Mouse (Mus musculus) stomach, postnatal 0 days (tissue): Measurements from ENCODE around the gene Tnni2. TPM values are rescaled to one million over a fixed set of nuclear protein-coding genes. Genes with fewer than 3 reads are reported as not detected.

Source experiments
- ATAC-seq: fragments of 200-750 bp; cut with Nextera tagmentation; 2 replicates; pipeline ENCODE4 v1.8.0; 2017; ENCODE audit not compliant: low FRiP score, low TSS enrichment
- DNase-seq: peaks from one replicate; pipeline ENCODE4 v3.0.0-alpha.2; 2016; ENCODE audit warnings: low spot score
- H3K27ac ChIP-seq: fragments of 300-500 bp; sonication (generic); replicated peaks from 2 replicates; pipeline ENCODE4 v1.5.1; 2014; ENCODE audit warnings: mild to moderate bottlenecking, control low read depth
- H3K27me3 ChIP-seq: fragments of 300-500 bp; sonication (generic); 2 replicates; pipeline ENCODE4 v1.6.1; 2014; ENCODE audit warnings: low read length; ENCODE audit not compliant: control insufficient read depth, insufficient read depth
- H3K36me3 ChIP-seq: fragments of 300-500 bp; sonication (generic); 2 replicates; pipeline ENCODE4 v1.6.1; 2014; ENCODE audit warnings: low read length, mixed read lengths; ENCODE audit not compliant: control insufficient read depth, insufficient read depth
- H3K4me1 ChIP-seq: fragments of 300-500 bp; sonication (generic); replicated peaks from 2 replicates; pipeline ENCODE4 v1.6.1; 2014; ENCODE audit warnings: antibody characterized with exemption; ENCODE audit not compliant: control insufficient read depth, insufficient read depth
- H3K4me2 ChIP-seq: fragments of 300-500 bp; sonication (generic); replicated peaks from 2 replicates; pipeline ENCODE4 v1.6.1; 2014; ENCODE audit warnings: low read depth, mild to moderate bottlenecking, control low read depth, moderate library complexity
- H3K4me3 ChIP-seq: fragments of 300-500 bp; sonication (generic); 2 replicates; pipeline ENCODE4 v1.5.1; 2014; ENCODE audit warnings: low read depth, low read length, control low read depth
- H3K9ac ChIP-seq: fragments of 300-500 bp; sonication (generic); 2 replicates; pipeline ENCODE4 v1.6.1; 2014; ENCODE audit warnings: mild to moderate bottlenecking, low read length, control low read depth, mixed read lengths
- H3K9me3 ChIP-seq: fragments of 300-500 bp; sonication (generic); 2 replicates; pipeline ENCODE4 v1.6.1; 2016; ENCODE audit warnings: low read length; ENCODE audit not compliant: control insufficient read depth
- CTCF ChIP-seq: IDR thresholded peaks from 2 replicates; pipeline ENCODE4 v1.5.1; 2016; ENCODE audit warnings: antibody characterized with exemption, low read depth, mild to moderate bottlenecking, moderate library complexity
- EP300 ChIP-seq: optimal IDR thresholded peaks from 2 replicates; pipeline ENCODE3; 2016; ENCODE audit warnings: antibody characterized with exemption
- WGBS: fragments of 180-500 bp; shearing (Covaris S2); extraction: QIAGEN DNeasy Blood & Tissue Kit; methylation state at CpG from one replicate; pipeline ENCODE4 v1.1.7; 2014; 5-methylcytosine and 5-hydroxymethylcytosine counted together
- polyA plus RNA-seq: library from polyadenylated mRNA; unstranded; fragments of >200 nt; fragmentation: Nextera tagmentation; extraction: Ambion mirVana; gene quantifications from 2 replicates; pipeline ENCODE4 v1.2.1, GENCODE M21; 2015

The Tnni2 gene
- polyA plus RNA-seq, 1 experiment from 2014 or later: 19.1 TPM

DNA sequence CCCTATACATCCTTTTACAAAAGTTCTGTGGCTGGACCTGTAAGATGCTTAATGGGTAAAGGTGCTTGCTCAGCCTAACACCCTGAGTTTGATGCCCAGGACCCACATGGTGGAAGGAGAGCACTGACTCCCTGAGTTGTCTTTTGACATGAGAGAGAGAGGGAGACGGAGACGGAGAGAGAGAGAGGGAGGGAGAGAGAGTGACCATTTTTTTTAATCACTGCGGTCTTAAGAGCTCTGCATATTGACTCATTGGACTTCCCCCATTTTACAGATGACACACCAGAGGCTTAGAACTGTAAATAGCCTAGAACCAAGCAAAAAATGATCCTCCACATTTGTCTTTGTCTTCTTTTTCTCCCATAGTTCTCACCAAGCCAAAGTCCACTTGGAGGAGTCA, 46.4 kb downstream of the Tnni2 start:
- Histone ChIP-seq H3K9ac (no peak overlapping the region), H3K4me1 (peaks cover 8% of the 10 kb centered on the region), H3K4me2 (no peak overlapping the region), H3K27ac (peak overlapping the region; percentile 97), H3K4me3 (no peak overlapping the region), H3K27me3 (no peaks in the 10 kb centered on the region), H3K36me3 (peaks cover 9% of the 10 kb centered on the region), H3K9me3 (no peaks in the 10 kb centered on the region)
- no peak for TF ChIP-seq EP300
- TF ChIP-seq CTCF: no peak
- WGBS: 55% methylated on average over 3 of the region's 3 CpGs
- ATAC-seq: no peak
- DNase-seq: no peak

DNA sequence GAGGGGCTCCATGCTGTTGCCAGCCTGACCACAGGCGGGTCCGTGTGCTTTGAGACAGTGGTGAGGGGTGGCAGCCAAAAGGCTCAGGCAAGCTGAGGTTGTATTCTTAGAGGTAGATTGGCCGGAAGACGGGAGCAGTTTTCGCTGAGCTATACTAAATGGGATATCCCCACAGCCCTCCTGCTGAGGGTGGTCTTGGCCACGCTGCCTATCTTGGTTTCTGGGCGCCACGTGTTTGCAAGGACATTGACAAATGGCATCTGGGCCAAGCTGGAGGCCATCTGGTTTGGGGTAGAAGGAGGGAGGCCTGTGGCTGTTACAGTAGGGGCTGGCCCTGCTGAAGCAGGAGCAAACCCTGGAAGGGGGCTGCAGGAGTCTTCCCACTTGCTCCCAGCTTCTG, 51.9 kb downstream of the Tnni2 start:
- Histone ChIP-seq H3K36me3 (peaks cover 9% of the 10 kb centered on the region), H3K27me3 (no peaks in the 10 kb centered on the region), H3K9me3 (no peaks in the 10 kb centered on the region), H3K4me1 (no peaks in the 10 kb centered on the region), H3K27ac (peak overlapping the region; percentile 30), H3K4me2 (no peak overlapping the region), H3K4me3 (no peak overlapping the region), H3K9ac (no peak overlapping the region)
- TF ChIP-seq CTCF (no peak), EP300 (no peak)
- WGBS: 43% methylated on average over 8 of the region's 8 CpGs
- no peak for DNase-seq
- ATAC-seq: no peak

Other genes with a start within 250 kb of the Tnni2 start
- gene Krtap5-3, start 240.4 kb upstream of the Tnni2 start, polyA plus RNA-seq: not detected in 2 replicates
- gene Gm7579, start 229.9 kb upstream of the Tnni2 start, polyA plus RNA-seq: not detected in 2 replicates
- not detected in 2 replicates for gene Krtap5-5, start 211.8 kb upstream of the Tnni2 start, polyA plus RNA-seq
- gene Gm40460, start 200.7 kb upstream of the Tnni2 start, polyA plus RNA-seq: not detected in 2 replicates
- gene Gm2431, start 183.5 kb upstream of the Tnni2 start, polyA plus RNA-seq: not detected in 2 replicates
- gene Gm4559, start 167.4 kb upstream of the Tnni2 start, polyA plus RNA-seq: not detected in 2 replicates
- gene Krtap5-1, start 144.7 kb upstream of the Tnni2 start, polyA plus RNA-seq: not detected in 2 replicates
- gene Krtap5-4, start 138.3 kb upstream of the Tnni2 start, polyA plus RNA-seq: not detected in 2 replicates
- 9.9 and 12.0 TPM in 2 replicates for gene Ifitm10, start 68.1 kb upstream of the Tnni2 start, polyA plus RNA-seq
- gene Gm49369, start 59.1 kb upstream of the Tnni2 start, polyA plus RNA-seq: 0.80 and 0.81 TPM in 2 replicates
- 798 and 841 TPM in 2 replicates for gene Ctsd, start 53.8 kb upstream of the Tnni2 start, polyA plus RNA-seq
- 70.7 and 78.9 TPM in 2 replicates for gene Syt8, start 7.0 kb upstream of the Tnni2 start, polyA plus RNA-seq
- 107 and 110 TPM in 2 replicates for gene Lsp1, start 19.0 kb downstream of the Tnni2 start, polyA plus RNA-seq
- 8.0 and 11.7 TPM in 2 replicates for gene Tnnt3, start 57.0 kb downstream of the Tnni2 start, polyA plus RNA-seq
- gene Mrpl23, start 90.9 kb downstream of the Tnni2 start, polyA plus RNA-seq: 17.7 and 19.4 TPM in 2 replicates
- gene Igf2, start 225.0 kb downstream of the Tnni2 start, polyA plus RNA-seq: 287 and 390 TPM in 2 replicates
- gene Gm49394, start 228.1 kb downstream of the Tnni2 start, polyA plus RNA-seq: not detected in 2 replicates